Mouse (Mus musculus) frontal cortex, postnatal 25 days (tissue): Measurements from ENCODE around the gene Amdhd2.

Experiments used
- DNase-seq, 2 experiments: peaks; one replicate each; pipeline ENCODE4 v3.0.0; 2022; ENCODE audit warnings: low spot score in 2 of 2

Gene Amdhd2

DNA sequence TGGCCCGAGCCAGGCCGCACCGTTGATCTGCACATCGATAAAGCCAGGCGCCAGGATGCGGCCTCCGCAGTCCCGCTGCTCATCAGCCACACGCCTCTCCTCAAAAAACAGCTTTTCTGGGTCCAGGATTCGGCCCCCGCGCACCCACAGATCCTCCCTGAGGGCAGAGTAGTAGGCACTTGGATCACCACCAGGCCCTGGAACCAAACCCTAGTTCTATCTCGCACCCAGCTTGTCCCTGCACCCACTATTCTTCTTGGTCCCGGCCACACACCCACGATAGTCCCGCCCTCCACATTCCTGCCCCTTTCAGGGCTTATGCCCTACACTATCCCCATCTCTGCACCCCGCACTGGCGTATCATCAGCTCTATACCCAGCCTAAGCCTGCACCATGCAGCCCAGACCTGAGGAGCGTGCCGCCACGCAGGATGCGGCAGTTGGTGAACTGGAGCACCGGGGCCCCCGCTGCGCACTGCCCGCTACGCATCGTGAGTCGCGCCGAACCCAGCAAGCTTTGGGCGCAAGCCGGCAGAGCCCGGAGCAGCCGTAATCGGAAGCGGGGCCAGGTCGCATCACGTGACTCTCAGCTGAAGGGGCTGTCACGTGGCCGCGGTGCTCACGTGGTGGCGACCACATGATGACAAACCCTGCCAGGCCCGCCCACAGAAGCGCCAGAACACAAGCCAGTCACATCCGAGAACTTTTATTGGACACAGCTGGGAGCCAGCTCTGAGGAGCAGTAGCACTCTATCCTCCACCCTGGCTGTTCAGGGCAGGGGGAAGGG is at the start of gene Amdhd2:
Gene Amdhd2, minus strand, starts transcription at position 591 of the 787 bp plus-strand sequence.
- DNase-seq: peak; percentile 97 to 98

GRCm38 (mm10) chr17:24213186-24213585 is 49.6 kb upstream of the Amdhd2 start:
- DNase-seq: no peak

DNA sequence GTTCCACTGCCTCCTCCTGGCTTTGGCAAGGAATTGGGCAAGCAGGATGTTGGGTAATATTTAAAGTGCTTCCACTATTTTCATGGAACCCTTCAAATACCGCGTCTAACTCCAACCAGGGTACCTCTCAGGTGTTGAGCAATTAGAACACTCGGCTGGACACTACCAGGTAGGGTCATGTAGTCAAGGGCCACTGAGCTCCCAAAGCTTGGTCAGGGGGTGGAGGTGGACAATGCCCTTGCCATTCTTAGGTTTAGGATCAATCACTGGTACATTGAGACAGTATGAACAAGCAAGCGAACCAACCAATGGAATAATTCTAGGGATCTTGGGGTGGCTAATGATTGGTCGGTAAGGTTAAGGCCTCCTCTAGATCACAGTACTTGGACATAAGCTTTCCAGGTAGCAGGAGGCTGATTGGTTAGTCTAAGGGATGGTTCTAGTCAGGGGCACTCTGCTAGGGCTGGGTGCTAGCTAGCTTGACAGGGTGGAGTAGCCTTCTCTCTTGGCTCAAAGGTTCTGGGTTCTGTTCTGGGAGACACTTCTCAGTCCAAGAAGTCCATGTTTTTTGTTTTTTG is 49.0 kb upstream of the Amdhd2 start:
- no peak for DNase-seq

- peak; percentile 64 to 81 for DNase-seq
These were observed 48.3 kb upstream of the Amdhd2 start for GRCm38 (mm10) chr17:24211631-24212440.

- no peak for DNase-seq
These were observed 47.0 kb upstream of the Amdhd2 start for GRCm38 (mm10) chr17:24210591-24210990.

DNA sequence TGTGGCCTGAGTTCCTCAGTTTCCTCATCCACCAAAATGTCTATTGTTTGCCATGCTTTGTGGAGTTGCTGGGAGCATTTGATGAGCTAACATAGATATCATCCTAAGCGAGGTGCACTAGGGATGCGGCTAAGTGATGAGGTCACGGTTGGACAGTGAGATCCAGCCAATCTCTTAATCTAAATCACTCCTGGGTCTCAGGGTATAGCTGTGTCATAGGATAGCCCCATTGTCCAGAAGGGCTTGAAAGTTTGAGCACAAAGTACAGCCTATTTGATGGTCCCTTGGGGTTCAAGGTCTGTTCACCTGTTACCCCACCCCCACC is 46.3 kb upstream of the Amdhd2 start:
- no peak for DNase-seq

- DNase-seq: no peak
These were observed 45.7 kb upstream of the Amdhd2 start, which contains the start of gene Ntn3 for GRCm38 (mm10) chr17:24209043-24209915. TSS of gene Ntn3 (minus strand) at chr17:24209531.

DNA sequence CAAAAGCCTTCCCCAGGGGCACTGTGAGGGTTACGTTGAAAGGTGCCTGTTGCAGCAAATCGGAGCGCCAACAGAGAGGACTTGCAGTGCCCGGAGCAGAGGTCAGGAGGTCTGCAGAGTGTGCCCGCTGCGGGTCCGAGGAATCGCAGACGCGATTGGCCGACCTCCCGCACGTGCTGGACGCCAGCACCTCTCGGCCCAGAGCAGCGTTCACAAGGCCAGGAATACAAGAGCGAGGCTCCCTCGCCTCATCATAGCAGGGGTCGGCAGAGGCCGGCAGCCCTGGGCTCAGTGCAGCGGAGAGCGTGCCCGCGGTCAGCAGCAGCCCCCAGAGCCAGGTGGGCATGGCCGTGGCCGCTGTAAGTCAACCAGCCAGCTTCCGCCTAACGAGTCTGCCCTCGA is 45.1 kb upstream of the Amdhd2 start:
- no peak for DNase-seq

DNA sequence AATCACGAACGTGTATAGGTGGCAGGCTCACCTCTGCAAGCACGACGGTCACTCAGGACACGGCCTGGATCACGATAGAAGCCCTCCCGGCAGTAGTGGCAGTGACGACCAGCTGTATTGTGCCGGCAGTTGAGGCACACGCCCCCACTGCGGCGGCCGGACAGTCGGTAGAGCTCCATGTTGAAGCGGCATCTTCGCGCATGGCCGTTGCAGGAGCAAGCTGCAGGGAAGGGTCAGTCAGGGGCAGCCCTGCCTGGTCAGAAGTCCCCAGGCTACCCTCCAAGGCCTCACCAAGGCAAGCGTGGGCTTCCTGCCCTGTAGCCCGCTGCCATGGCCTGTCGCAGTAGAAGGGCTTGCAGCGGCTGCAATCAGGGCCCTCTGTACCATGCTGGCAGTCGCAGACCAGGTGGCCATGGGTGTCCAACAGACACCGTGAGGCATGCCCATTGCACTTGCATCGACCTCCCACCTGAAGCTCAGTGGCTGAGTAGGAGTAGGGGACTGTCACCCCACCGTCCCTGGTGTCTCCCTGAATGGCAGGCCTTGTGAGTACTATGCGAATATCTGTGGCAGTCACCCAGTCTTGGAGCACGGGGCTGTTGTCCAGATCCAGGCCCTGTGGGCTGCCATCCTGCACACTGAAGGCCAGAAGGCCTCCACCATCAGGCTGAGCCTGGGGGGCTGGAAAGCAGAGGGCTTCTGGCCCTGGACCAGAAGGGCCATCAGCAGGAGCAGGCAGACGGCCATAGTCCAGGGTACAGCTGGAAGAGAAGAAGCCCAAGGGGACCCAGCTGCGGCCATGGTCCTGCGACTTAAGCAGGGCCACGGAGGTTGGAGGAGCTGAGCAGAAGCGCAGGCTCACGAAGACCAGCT is 44.4 kb upstream of the Amdhd2 start:
- DNase-seq: no peak

GRCm38 (mm10) chr17:24206451-24207351 is 43.1 kb upstream of the Amdhd2 start:
- DNase-seq: peak; percentile 58 to 65

DNA sequence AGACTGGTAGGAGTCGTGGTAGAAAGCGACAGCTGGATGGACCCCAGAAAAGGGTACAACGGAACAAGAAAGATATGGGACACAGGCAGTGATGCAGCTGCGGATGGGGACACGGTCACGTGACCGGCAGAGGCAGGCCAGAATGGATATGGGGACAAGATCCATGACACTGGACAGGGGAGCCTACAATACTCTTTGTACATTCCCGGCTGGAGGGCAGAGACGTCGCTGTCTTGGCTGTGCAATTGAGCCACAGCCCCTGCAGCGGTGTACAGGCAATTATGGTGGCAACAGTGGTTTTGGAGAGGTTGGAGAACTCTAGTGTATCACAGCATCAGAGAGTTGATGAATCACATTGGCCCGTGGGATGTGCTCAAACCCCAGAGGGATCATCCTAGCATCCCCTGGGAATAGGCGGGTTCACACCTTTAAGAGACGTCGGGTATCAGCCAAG is 42.4 kb upstream of the Amdhd2 start:
- DNase-seq: no peak

DNA sequence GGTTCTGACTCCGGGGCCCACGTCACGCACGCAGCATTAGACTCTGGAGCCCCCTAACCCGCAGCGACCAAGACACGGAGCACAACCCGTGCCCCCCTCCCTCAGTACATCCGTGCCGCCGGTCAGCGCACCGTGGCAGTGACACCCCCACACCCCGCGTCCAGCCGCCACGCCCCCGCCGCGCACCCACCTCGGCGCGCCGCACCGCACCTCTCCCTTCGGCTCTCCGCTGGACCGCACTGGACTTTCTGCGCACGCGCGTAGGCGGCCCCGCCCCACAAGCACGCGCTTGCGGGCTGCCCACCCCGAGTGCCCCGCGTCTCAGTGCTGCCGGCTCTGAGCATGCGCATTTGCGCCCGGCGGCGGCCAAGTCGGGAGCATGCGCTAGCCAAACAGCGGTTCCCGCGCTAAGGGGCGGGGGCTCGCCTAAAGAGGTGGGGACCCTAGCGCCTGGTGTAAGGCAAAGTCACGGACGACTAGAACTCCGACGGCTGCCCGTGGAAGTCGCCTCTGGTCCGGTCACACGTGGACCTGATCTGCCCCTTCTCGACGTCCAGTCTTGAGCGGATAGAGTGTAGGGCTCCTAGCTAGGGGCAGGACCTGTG is 41.8 kb upstream of the Amdhd2 start, which contains the start of gene Tbc1d24:
Gene Tbc1d24, minus strand, starts transcription at position 279 of the 605 bp plus-strand sequence.
- DNase-seq: peak; percentile 88

DNA sequence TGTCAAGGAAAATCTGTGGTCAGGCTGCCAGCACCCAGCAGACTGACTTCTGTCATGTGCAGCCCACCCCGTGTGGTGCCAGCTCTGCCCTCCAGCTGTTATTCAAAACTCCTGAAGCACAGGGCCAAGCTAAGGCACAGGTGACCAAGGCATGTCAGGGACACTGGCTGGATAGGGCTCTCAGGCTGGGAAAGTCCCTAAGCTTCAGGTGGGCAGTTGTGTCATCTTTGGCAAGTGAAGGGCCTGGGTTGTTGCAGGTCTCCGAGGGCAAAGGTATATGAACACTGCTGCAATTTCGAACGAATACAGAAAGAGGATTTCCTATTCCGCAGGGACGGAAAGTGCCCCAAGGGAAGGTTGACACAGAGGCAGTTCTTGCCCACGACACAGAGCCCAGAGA is 41.3 kb upstream of the Amdhd2 start:
- no peak for DNase-seq

- no peak for DNase-seq
These were observed 40.3 kb upstream of the Amdhd2 start for GRCm38 (mm10) chr17:24203611-24204534.

DNA sequence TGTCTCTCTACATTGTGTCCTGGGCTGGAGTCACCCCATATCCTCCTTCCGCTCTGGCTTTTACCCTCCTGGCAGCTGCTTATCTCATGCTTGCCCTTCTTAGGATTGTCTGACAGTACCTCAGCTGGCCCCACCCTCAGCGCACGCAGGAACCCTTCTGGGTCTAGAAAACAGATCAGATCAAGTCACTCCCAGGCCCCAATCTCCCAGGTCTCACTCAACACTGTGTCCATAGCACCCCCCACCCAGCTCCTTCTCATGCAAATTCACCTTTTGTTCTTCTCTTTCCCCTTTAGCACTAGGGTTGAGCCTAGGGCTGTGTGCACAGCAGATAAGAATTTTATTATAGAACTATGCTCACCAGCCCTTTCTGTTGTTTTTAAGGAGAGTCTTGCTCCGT is 39.5 kb upstream of the Amdhd2 start:
- no peak for DNase-seq

DNA sequence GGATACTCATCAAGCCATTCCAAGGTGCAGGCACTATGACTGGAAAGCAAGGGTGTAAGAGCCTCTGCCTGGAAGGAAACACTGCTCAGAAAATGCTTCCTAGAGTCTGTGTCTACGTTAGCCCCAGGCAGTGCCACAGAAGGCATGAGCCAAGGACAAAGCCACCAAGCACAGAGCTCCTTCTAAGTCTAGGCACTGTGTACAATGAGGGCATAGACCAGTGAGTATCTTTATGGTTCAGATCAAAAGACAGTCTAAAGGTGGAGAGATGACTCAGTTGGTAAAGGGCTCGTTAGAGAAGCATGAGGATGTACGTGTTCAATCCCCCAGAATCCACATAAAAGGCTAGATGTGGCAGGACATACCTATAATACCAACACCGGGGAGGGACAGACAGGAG is 37.5 kb upstream of the Amdhd2 start:
- DNase-seq: no peak

GRCm38 (mm10) chr17:24199741-24200140 is 36.2 kb upstream of the Amdhd2 start:
- no peak for DNase-seq

- DNase-seq: no peak
These were observed 35.7 kb upstream of the Amdhd2 start for GRCm38 (mm10) chr17:24199252-24199651.
